Mouse (Mus musculus) brown adipose tissue, adult 24 weeks (tissue): Measurements from ENCODE around the gene Snrpd2. TPM values are rescaled to one million over a fixed set of nuclear protein-coding genes. Genes with fewer than 3 reads are reported as not detected.

ENCODE experiments used
- H3K27ac ChIP-seq: fragments of 200-500 bp; replicated peaks from 2 replicates; pipeline ENCODE4 v1.5.1; 2012; ENCODE audit warnings: low read depth, mild to moderate bottlenecking, low read length
- H3K4me1 ChIP-seq: fragments of 200-500 bp; 2 replicates; pipeline ENCODE4 v1.6.1; 2012; ENCODE audit warnings: low read length, mixed read lengths; ENCODE audit not compliant: control insufficient read depth, insufficient read depth, insufficient read length
- H3K4me3 ChIP-seq: fragments of 200-500 bp; 2 replicates; pipeline ENCODE4 v1.5.1; 2012; ENCODE audit warnings: low read depth, mild to moderate bottlenecking, low read length, moderate library complexity; ENCODE audit not compliant: insufficient read depth
- polyA plus RNA-seq: library from polyadenylated mRNA; stranded (reverse); fragments of >200 nt; gene quantifications from 2 replicates; pipeline ENCODE4 v1.2.4, GENCODE M21; 2012; ENCODE audit not compliant: missing spikeins, insufficient read depth, insufficient read length

Gene Snrpd2
- 30.3 and 42.2 TPM in 2 replicates for polyA plus RNA-seq

- peaks cover 6% of the 10 kb centered on the region; the same call in 1 of the 2 replicates for H3K4me1 ChIP-seq
- H3K27ac ChIP-seq = peak within 1 kb of the TSS; percentile 48
- H3K4me3 ChIP-seq = peak within 1 kb of the TSS; percentile 70
These were observed at the start of gene Snrpd2 for GRCm38 (mm10) chr7:19149626-19150025. Snrpd2 (plus strand) TSS chr7:19149722.

GRCm38 (mm10) chr7:19100290-19100689 is 49.2 kb upstream of the Snrpd2 start:
- Histone ChIP-seq H3K27ac (no peak overlapping the region), H3K4me3 (no peak overlapping the region), H3K4me1 (peaks cover 5% of the 10 kb centered on the region; the same call in 1 of the 2 replicates)

DNA sequence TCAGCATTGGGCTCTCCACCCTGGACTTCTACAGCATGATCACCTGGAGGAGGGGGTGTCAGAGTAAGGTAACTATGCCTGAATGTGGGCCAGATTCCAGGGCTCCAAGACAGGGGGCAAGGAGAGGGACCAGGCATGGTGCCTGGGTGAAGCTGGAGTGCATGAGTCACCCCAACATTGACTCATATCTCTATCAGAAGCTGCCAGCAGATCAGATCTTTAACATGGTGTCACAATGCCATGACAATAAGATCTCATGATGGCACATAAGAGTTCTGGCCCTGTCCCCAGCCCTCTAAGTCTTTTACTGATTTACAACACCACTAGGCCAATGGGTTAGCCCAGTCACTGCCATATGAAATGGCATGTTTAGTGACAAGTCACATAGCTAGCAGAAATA is 45.8 kb upstream of the Snrpd2 start:
- Histone ChIP-seq H3K4me3 (no peak overlapping the region), H3K4me1 (no peaks in the 10 kb centered on the region), H3K27ac (no peak overlapping the region)

DNA sequence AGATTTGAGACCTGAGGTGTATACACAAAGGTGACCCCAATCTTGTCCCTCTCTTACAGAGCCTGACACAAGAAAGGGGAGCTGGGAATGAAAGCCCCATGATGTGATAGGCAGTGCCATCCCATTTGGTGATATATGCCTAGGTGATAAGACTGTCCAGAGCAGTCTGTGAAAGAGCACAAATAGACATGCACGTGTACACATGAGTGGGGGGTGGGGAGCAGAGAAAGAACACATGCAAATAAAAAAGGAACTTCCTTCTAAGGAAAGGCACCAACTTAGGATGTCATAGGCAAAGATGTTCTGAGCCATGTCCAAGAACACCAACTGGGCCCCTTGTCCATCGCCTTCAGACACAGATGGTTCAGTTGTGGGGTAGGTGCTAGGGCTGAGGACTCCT is 45.0 kb upstream of the Snrpd2 start:
- H3K4me3 ChIP-seq = no peak overlapping the region
- H3K4me1 ChIP-seq = no peaks in the 10 kb centered on the region
- no peak overlapping the region for H3K27ac ChIP-seq

DNA sequence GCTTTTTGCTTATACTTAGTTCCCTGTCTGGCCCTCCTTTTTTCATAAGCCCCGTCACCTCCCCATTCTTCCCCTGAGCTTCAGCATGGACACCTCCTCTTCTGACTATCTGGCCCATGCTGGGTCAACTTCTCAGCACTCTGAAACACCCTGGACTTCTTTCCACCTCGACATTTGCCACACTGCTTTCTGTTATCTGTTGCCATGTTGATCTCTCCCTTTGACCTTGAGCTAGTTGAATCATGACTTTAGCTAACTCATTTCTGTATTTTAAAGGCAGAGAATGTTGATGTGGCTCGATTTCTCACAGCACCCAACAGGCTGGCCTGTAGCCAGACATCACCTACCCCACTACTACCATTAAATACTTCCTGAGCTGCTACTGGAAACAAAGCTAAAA is 42.1 kb upstream of the Snrpd2 start:
- H3K27ac ChIP-seq = no peak overlapping the region
- H3K4me3 ChIP-seq = no peak overlapping the region
- no peaks in the 10 kb centered on the region for H3K4me1 ChIP-seq

GRCm38 (mm10) chr7:19109565-19109964 is 40.0 kb upstream of the Snrpd2 start:
- Histone ChIP-seq H3K4me3 (no peak overlapping the region), H3K27ac (no peak overlapping the region), H3K4me1 (no peaks in the 10 kb centered on the region)

GRCm38 (mm10) chr7:19118028-19118771 is 31.3 kb upstream of the Snrpd2 start, which contains the start of gene Gm4969:
Gm4969 (minus strand) TSS chr7:19118368.
- H3K4me1 ChIP-seq = 0 out of 2 replicates have a peak, but pooled peaks cover 6% of the 10 kb centered on the region
- no peak within 1 kb of the TSS for H3K27ac ChIP-seq
- no peak within 1 kb of the TSS for H3K4me3 ChIP-seq

DNA sequence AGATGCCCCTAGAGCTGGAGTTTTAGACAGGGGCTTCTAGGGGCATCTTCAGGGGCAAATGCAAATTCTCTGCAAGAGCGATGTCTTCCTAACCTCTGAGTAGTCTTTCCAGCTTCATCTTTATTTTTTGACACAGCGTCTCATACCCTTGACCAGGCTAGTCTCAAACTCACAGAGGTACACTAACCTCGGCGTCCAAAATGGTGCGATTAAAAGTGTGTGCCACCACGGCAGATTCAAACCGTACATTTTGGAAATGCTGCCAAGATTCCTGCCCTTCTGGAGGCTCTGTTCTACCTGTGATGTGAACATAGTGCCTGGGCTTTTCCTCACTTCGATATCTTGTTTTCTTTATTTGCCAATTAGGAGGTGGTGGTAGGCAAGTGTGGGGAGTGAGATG is 30.4 kb upstream of the Snrpd2 start:
- no peak overlapping the region for H3K4me3 ChIP-seq
- 0 out of 2 replicates have a peak, but pooled peaks cover 6% of the 10 kb centered on the region for H3K4me1 ChIP-seq
- H3K27ac ChIP-seq = no peak overlapping the region

- Histone ChIP-seq H3K4me1 (0 out of 2 replicates have a peak, but pooled peaks cover 6% of the 10 kb centered on the region), H3K27ac (peak within 1 kb of the TSS; percentile 51), H3K4me3 (peak within 1 kb of the TSS; percentile 89)
These were observed 29.7 kb upstream of the Snrpd2 start, which contains the start of gene Fbxo46 for GRCm38 (mm10) chr7:19119631-19120429. Fbxo46 (plus strand) TSS chr7:19119859.

GRCm38 (mm10) chr7:19121686-19122085 is 27.8 kb upstream of the Snrpd2 start:
- Histone ChIP-seq H3K4me3 (no peak overlapping the region), H3K27ac (no peak overlapping the region), H3K4me1 (0 out of 2 replicates have a peak, but pooled peaks cover 6% of the 10 kb centered on the region)

DNA sequence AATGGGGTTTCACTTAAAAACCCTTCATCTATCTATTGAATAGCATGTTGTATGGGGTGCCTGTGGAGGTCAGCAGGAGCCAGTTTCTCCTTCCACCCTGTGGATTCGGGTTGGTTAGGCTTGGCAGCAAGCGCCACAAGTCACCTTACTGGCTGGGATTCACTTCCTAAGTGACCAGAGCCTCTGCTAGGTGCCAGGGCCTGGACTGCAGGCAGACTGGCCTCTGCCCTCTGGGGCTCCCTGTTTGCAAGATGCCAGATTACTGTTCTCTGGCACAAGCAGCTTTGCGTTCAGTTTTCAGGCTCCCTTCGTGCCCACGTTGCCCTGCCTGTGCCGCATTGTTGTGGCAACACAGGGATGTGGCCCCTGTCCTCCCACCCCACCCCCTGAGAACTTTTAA is 24.8 kb upstream of the Snrpd2 start:
- Histone ChIP-seq H3K4me1 (0 out of 2 replicates have a peak, but pooled peaks cover 4% of the 10 kb centered on the region), H3K27ac (no peak overlapping the region), H3K4me3 (no peak overlapping the region)

GRCm38 (mm10) chr7:19127744-19128143 is 21.8 kb upstream of the Snrpd2 start:
- Histone ChIP-seq H3K4me3 (no peak overlapping the region), H3K4me1 (no peaks in the 10 kb centered on the region), H3K27ac (no peak overlapping the region)

DNA sequence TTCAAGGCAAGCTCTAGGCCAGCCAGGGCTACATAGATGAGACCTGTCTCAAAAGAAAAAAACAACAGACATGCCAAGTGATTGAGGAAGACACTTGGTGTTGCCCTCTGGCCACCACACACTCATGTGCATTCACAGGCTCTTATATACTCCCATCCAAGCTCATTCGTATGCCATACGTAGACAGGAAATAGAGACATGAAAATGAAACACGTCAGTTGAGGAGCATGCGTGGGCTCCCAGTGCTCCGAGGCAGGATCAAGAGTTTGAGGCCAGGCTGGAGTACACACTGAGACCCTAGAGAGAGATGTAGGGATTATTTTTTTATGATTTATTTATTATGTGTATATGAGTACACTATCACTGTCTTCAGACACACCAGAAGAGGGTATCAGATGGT is 20.1 kb upstream of the Snrpd2 start:
- Histone ChIP-seq H3K4me3 (no peak overlapping the region), H3K4me1 (no peaks in the 10 kb centered on the region), H3K27ac (no peak overlapping the region)

DNA sequence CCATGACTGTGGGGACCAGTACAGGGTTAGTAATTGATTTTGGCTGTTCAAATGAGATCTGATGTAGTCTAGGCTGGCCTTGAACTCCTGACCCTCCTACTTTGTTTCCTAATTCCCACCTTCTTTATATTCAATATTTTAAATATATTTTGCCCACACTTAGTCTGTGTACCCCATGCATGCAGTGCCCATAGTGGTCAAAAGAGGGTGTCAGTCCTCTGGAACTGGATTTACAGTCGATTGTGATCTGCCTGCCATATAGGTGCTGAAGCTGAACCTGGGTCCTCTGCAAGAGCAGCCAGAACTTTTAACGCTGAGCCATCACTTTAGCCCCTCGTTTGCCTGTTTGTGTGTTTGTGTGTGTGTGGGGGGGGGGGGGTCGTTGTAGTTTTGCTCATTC is 18.9 kb upstream of the Snrpd2 start:
- Histone ChIP-seq H3K4me1 (no peaks in the 10 kb centered on the region), H3K27ac (peak overlapping the region; percentile 88), H3K4me3 (peak overlapping the region; percentile 52)

GRCm38 (mm10) chr7:19131324-19131848 is 18.1 kb upstream of the Snrpd2 start:
- Histone ChIP-seq H3K27ac (peak overlapping the region; percentile 88), H3K4me1 (no peaks in the 10 kb centered on the region), H3K4me3 (peak overlapping the region; percentile 58)
